Mouse (Mus musculus) ES-CJ7 (cell line): ENCODE results near the gene Syvn1.
"Not testable (repeated sequence)": the region's sequence is repeated elsewhere in the genome, so short reads cannot be mapped to it uniquely, and the experiment has no call there.

Source experiments
- DNase-seq: peaks from one replicate; pipeline ENCODE4 v3.0.0; 2011; ENCODE audit warnings: low read depth, low spot score

Syvn1 gene

DNA sequence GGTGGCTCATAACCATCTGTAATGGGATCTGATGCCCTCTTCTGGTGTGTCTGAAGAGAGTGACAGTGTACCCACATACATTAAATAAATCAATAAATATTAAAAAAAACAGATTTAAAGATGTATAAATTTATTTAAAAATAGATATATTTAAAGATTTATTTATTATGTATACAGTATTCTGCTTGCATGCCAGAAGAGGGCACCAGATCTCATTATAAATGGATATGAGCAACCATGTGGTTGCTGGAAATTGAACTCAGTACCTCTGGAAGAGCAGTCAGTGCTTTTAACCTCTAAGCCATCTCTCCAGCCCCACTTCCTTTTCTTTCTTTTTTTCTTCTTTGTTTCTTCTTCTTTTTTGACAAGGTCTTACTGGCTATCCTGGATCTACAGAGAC is 6.4 kb upstream of the Syvn1 start:
- DNase-seq = no peak

DNA sequence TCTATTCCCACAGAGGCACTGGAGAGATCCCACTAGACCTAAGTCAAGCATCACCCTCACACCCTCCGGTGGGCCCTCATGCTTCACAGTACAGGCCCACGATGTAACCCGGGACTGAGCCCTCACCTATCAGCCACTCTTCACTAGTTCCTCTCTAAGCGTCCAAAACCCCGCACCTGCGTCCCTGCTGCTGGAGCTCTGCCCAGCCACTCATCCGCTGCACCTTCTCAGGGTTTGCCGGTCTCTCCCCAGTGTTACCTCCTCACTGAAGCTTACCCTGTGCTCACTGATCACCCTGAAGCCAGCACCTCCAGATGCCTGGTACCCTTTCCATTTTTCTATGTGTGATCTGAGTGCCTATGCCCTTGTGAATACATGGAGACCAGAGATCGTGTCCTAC is 4.1 kb upstream of the Syvn1 start:
- DNase-seq = no peak

DNA sequence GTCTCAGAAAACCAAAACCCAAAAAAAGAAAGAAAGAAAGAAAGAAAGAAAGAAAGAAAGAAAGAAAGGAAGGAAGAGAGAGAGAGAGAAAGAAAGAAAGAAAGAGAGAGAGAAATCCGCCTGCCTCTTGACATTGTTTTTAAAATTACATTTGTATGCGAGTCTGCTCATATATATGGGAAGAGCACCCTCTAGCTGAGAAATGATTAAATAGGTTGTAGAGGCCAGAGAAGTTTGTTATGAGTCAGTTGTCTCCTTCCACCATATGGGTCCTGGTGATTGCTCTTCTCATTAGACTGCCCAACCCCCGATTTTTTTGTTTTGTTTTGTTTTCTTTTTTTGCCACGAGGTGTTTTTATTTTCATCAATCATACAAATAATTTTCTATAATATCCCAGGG is 2.3 kb upstream of the Syvn1 start:
- not testable (repeated sequence) for DNase-seq

DNA sequence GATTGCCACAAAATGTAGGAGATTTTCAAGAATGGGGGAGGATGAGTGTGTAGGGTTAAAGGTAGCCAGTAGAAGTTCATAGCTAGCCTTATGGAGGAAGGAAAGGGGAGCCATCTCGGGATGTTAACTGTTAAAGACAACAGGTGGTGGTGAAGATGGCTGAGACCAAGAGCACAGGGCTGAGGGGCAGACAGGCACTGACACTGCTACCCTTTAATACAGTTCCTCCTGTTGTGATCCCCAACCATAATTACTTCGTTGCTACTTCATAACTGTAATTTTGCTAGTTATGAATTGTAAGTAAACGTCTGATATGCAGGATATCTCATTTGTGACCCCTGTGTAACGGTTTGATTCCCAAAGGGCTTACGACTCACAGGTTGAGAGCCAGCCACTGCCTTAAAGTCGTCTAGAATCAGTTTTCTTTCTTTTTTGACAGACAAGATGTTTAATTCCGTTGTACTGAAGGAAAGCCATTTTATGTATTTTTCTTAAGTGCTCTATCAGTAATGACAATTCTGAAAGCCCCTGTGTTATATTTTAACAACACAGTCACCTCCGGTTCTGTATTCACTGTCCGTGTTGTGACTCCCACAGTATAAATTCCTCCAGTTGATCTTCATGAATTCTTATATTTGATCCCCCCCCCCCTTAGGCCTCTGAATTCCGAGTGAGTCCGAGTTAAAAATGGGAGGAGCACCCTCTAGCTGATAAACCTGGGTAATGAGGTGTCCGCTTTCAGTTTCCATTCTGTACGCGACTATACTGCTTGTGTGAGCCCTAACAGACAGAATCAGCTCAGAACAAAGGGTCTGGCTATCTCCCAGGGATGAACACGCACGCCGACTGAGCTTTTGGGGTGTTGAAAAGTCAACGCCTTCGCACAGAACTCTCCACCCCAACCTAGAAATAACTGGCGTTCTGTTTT is 746 bp upstream of the Syvn1 start:
- DNase-seq = no peak

DNA sequence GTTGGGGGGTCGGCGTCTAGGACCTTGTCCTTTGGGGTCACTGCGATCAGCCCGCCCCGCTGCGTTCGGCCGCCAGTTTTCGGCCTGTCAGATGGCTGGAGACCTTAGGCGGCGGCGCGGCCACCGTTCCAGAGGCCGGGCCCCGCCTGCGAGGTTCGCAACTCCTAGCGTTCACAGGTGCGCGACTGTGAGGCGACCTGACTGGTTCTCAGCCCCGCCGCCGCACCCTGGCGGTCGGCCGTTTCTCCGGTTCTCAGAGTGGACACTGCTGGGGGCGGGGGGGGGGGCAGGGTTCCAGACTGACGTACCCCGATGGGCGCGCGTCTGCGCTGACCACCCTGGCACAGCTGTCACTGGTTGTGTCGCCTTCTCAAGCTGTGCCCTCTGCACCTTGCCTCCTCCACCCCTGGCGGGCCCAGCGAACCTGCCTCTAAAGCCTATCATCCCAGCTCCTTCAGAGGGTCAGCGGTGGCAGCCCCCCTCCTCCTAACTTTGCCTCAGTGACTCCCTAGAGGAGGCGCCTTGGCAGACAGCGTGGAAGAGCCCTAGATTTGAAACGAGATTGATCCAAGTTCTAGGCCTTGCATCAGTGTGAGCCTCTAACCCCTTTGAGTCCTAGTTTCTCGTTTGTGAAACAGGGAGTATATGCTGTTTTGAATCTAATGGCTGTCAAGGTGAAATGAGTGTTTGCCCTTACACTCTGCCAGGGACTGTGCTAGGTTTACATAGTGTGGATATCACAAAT is 950 bp downstream of the Syvn1 start:
- no peak for DNase-seq

DNA sequence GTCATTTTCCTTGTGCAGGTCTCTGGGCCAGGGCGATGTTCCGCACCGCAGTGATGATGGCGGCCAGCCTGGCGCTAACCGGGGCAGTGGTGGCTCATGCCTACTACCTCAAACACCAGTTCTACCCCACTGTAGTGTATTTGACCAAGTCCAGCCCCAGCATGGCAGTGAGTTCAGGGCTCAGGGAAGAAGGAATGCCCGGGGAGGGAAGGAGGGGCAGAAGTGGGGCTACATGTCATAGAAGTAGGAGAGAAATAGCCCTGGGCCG is 1.5 kb downstream of the Syvn1 start:
- no peak for DNase-seq

DNA sequence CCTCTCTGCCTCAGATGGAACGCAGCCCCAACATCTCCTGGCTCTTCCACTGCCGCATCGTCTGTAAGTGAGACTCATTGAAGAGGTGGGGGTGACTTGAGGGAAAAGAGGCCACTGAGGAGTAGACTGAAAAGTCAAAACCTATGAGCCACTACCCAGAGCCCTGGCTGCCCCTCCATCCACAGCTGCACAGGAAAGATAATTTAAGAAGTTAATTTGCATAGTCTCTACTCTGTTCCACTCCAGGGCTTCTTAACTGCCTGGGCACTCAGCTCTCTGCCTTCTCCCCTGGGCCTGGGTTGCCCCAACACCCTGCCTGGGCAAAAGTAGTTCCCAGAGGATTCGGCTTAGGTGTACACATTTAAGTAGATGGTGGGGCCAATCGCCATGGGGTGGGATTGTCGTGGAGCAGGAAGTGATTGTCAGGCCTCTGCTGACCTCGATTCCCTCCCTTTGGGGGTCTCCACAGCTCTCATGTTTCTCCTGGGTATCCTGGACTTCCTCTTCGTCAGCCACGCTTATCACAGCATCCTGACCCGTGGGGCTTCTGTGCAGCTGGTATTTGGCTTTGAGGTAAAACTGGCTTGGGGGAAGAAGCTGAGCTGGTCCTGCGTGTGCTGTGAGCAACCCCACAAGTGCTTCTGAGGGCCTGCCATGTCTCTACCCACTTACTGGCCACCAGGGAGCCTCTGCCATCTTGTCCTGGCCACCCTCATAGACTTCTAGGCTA is 2.5 kb downstream of the Syvn1 start:
- DNase-seq = no peak

DNA sequence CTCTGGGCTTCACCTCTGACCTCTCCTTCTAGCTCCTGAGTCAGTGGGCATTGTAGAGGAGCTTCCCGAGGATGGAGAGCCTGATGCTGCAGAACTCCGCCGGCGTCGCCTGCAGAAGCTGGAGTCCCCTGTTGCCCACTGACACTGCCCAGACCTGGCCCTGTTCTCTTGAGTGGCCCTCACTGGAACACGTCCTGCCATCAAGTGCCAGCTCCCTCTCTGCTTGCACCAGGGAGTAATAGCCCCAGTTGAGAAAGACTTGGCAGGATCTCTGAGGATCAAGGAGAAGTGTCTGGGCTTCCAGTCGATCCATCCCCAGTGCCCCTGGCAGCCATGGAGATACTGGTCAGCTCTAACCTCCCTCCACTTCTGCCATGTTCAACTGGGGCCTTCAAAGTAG is 6.1 kb downstream of the Syvn1 start:
- DNase-seq = no peak

DNA sequence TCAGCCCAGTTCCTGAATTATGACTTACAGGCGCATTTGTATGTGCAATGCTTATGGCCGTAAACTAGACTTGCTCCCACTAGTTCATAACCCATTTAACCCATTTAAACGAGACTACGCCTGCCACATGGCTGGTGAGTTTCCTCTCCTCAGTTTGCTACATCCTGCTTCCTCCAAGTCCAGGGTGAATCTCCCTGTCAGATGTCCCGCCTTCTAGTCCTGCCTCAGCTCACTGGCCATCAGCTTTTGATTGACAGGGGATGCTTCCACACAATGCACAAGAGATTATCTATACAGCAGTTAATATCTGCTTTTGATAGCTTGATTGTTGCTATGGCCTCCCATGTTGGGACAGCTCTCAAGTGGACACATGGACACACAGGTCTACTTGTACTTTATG is 7.9 kb downstream of the Syvn1 start:
- DNase-seq = no peak

DNA sequence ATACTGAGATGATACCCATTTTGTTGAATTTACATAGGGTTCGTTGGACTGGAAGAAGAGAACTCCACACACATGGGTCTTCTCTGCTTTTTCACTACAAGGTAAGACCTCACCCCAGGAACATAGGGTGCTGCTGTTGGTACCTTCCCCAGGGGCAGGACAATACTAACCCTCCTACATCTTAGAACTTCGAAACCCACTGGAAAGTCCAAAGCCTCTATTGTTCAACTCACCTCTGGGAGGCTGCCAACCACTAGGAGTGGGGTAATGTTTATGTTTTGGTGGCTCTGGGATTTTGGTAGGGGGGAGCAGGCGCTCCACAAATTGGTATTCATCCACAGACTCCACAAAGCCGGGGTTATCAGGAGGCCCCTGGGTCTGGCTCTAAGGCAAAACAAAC is 10.3 kb downstream of the Syvn1 start:
- DNase-seq = no peak

DNA sequence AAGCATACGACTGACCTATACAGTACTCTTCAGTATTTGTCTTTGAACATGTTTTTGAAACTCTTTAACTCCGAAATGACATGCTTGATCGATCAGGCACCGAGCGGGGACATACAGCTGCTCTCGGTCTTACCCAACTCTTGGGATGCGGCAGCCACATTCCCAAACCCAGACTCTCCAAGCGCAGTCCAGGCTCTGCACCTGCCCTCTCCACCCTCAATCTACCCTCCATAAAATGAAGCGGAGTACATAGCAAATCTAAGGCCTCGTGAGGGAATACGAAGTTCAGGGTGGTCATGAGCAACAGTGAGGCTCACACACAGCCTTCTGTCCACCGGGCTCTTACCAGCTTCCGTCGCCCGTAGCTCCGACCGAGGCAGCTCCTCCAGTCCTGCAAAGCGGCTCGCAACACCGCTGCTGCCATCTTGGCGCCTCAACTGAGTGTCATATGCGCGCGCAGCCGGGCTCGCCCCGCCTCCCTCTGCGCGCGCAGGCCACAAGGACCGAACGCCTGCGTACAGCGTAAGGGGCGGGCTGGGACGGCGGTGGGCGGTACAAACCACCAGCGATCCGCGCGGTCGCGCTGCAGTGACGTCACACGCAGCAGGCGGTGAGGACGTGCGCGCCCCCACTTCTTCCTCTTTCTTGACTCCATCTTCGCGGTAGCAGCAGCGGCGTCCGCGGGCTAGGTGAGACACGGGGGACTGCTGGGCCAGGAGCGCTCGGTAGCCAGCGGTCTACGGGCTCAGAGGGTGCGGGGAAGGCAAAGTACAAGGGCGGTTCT is 11.1 kb downstream of the Syvn1 start, which contains the start of the genes Mrpl49 and Fau:
TSS of gene Mrpl49 (minus strand) at position 473 of the 784 bp plus-strand sequence.
TSS of gene Fau (plus strand) at position 532 of the 784 bp plus-strand sequence.
- DNase-seq = peak; percentile 98

DNA sequence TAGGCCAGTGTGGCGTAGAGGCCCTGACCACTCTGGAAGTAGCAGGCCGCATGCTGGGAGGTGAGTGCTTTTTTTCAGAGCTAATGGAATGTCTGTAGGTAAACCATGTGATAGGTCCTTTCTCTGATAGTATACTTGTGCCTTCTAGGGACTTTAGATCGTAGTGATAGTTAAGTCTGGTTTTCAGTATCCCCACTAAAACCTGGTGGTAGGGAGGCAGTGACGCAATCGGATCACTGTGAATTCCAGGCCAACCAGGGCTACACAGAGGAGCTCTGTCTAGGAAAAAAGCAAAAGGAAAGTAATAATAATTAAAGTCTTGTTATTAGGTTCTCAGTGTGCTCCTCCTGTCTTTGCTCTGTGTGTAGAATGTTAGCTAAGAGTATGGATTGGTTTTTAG is 12.1 kb downstream of the Syvn1 start:
- no peak for DNase-seq

DNA sequence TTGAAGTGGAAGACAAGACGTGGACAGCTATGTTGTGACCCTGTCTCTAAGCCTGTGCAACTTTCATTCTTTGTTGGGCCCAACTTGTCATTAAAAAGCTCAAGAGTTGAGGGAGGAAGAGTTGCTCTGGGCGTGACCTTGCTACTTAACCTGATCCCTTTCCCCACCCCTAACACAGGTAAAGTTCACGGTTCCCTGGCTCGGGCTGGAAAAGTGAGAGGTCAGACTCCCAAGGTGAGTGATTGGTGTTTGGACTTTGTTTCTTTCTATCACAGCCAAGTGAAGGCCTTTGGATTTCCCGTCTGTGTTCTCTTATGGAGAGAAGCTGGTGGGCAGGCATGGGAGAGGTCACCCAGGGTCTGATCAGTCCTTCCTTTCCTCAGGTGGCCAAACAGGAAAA is 12.6 kb downstream of the Syvn1 start:
- no peak for DNase-seq

DNA sequence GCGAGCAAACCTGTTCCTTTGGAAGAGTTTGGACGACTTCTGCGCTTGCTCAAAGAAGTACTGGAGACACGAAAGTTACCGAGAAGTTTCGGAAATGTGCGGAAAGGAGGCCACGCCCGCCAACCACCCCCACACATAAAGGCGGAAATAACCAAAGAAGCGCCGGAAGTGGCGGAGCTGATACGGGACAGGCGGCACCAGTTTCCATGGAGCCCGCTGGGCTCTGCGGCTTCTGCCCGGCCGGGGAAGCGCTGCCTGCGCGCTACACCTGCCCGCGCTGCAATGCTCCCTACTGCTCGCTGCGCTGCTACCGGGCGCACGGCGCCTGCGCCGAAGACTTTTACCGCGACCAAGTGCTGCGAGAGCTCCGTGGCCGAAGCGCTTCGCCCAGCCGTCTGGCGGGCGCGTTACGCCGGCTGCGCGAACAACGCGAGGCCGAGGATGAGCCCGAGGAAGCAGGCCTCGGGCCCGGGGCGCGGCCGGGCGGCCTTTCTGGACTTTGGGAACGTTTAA is 14.7 kb downstream of the Syvn1 start, which contains the start of gene Znhit2:
TSS of gene Znhit2 (plus strand) at position 172 of the 513 bp plus-strand sequence.
- DNase-seq = peak; percentile 91

DNA sequence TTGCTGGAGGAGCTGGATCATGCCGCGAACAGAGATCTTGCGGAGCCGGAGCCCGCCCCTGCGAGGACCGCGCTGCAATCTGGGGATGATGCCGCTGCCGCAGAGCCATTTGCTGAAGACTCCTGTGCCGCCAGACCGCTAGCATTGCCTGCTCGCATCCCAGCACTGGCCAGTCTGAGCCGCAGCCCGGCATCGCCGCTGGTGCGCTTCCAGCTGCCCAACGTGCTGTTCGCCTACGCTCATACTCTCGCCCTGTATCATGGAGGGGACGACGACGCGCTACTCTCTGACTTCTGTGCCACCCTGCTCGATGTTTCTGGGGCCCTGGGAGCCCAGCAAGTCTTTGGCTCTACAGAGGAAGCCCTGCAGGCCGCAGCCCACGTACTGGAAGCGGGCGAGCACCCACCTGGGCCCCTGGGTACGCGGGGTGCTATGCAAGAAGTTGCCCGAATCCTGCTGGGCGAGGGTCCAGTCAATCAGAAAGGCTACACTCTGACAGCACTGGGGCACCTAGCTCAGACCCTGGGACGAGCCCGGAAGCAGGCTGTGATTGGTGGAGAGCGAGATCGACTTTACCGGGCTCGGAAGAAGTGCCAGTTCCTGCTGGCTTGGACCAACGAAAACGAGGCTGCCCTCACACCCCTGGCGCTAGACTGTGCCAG is 15.4 kb downstream of the Syvn1 start:
- no peak for DNase-seq

DNA sequence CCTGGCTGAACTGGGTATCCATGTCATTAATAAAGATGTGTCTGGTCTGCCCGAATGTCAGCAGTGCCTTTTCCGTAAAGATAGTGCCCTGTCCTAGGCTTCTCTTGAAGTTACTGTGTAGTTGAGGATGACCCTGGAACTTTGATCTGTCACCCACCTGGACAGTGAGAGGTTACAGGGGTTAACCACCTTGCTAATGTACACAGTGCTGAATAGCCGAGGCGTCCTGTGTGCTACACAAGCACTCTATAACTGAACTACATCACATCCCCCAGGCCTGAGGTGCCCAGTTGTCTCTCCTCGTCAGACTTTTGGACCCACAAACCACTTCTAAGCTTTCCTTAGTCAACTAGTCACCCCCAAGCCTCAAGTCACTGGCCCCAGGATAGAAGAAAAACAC is 16.0 kb downstream of the Syvn1 start:
- DNase-seq = no peak

DNA sequence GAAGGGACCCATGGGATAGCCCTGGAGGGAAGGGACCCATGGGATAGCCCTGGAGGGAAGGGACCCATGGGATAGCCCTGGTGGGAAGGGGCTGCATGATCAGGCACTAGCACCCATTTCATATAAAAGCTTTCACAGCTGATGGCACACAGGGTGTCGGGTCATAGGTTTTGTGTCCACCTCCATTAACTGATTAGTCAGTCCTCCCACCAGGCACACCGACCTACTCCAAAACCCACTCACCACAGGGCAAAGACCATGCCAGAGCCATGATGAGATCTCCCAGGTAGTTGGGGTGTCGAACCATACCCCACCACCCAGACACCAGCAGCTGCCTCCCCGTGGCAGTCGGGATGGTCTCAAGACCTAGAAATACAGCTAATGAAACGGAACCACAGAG is 16.7 kb downstream of the Syvn1 start:
- DNase-seq = no peak

DNA sequence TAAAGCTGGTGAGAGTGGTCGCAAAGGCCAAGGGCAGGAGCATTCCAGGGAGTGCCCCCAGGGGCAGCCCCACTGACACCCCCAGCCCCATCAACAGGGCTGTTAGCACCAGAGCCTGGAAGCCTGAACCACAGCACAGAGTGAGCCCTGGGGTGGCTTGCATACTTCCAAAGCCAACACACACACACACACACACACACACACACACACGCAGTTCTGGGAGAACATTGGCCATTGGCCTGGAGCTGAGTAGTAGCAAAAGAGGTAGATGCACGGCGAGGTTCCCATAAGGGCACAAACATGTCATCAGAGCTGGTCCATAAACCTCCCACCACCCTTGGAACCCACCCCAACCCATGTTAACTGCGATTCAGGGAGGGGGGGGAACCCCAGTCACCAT is 20.2 kb downstream of the Syvn1 start:
- DNase-seq = no peak

DNA sequence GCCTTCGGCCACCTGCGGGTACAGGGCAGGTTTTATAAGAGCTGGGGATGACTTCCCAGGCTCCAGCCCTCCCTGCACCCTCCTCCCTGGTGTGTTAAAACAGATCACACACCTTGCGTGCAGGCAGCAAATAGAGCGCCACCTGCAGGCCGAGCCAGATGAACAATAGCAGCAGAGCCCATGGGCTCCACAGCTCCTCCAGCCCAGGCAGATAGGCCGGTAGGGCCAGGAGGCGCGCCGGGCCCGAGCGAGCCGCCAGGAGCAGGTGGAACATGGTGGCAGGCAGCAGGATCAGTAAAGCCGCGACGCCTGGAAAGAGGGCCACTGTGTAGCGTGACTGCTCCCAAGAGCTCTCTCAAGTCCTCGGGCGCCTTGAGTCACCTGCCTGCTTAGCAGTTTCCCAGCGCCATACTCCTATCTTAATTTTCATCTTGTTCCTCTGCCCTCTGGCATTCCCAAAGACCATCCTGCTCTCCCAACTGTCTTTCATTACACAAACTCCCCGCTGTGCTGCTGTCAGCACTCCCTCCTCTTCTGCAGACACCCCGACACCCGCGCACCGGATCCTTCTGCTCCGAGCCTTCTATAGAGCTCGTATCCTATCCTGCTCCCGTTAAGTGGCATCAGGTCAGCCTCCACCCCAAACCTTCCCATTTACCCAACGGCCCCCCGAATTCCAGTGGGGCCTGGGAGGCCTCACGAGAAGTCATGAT is 20.8 kb downstream of the Syvn1 start:
- DNase-seq = peak; percentile 91
